Mouse (Mus musculus): ENCODE measurements around the gene Hnrnph3.

Hnrnph3 gene

GRCm38 (mm10) chr10:62984495-62984894, 39.5 kb downstream of the Hnrnph3 start:
- no peak for DNase-seq (ENCODE audit: low spot score in 2 of 2)

GRCm38 (mm10) chr10:62984072-62984471, 39.9 kb downstream of the Hnrnph3 start:
- peak; percentile 11 to 22 for DNase-seq (ENCODE audit: low spot score in 2 of 2)

GRCm38 (mm10) chr10:62980039-62980954, 43.7 kb downstream of the Hnrnph3 start, which contains the start of gene Rufy2:
Rufy2 (plus strand) TSS chr10:62980223.
- peak; percentile 75 to 85 for DNase-seq (ENCODE audit: low spot score in 2 of 2)

GRCm38 (mm10) chr10:62979667-62980038, 44.4 kb downstream of the Hnrnph3 start:
- DNase-seq (ENCODE audit: low spot score in 2 of 2): no peak

- DNase-seq (ENCODE audit: low spot score in 2 of 2): no peak
These were observed 52.2 kb downstream of the Hnrnph3 start for GRCm38 (mm10) chr10:62971821-62972220.

GRCm38 (mm10) chr10:62966291-62966690, 57.7 kb downstream of the Hnrnph3 start:
- no peak for DNase-seq (ENCODE audit: low spot score in 2 of 2)

GRCm38 (mm10) chr10:62965796-62966195, 58.2 kb downstream of the Hnrnph3 start:
- DNase-seq (ENCODE audit: low spot score in 2 of 2): no peak
